Mouse (Mus musculus) bone marrow macrophage, adult 2 months (primary cell): ENCODE data around the gene Slc24a3.

Experiments
- CTCF ChIP-seq: IDR thresholded peaks from 2 replicates; pipeline ENCODE4 v1.5.1; 2012; ENCODE audit warnings: low read depth, mild to moderate bottlenecking, low read length, moderate library complexity
- POLR2A ChIP-seq: IDR thresholded peaks from 2 replicates; pipeline ENCODE4 v1.6.1; 2012; ENCODE audit warnings: mild to moderate bottlenecking, low read depth, low read length, borderline replicate concordance

DNA sequence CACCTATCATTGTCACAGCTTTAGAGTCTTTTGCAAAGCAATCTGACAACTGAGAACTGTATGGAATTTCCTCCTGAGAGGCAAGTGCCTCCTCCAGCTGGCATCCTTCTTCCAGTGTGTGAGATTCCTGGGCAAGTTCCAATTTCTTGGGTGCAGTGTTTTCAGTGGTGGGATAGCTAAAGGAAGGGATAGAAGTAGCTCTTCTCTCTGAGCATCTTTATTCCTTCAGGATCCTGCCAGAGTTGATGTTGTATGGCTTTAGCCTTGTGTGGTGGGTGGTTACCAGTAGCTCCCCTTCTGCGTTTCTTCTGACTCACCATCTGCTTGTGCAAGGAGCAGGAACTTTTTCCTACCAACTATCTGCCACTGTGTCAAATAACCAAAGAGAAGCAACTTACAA is 516.6 kb downstream of the Slc24a3 start:
- TF ChIP-seq POLR2A = no peak
- no peak for TF ChIP-seq CTCF
